Mouse (Mus musculus) MEL (cell line): ENCODE measurements around the gene Olfr721-ps1. TPM values are rescaled to one million over a fixed set of nuclear protein-coding genes. Genes with fewer than 3 reads are reported as not detected.

ENCODE experiments used
- DNase-seq: peaks from one replicate; pipeline ENCODE4 v3.0.0; 2011; ENCODE audit warnings: low read depth, low spot score
- H3K27ac ChIP-seq: 2 replicates; pipeline ENCODE4 v1.5.1; 2012; ENCODE audit warnings: low read depth, mild to moderate bottlenecking, control low read depth, low read length, moderate library complexity; ENCODE audit not compliant: control insufficient read depth
- H3K27me3 ChIP-seq, 2 experiments: fragments of 150-350 bp in 1 of 2; sonication (generic) in 1 of 2; 2 replicates each; pipeline ENCODE4 v1.6.1; 2012; ENCODE audit warnings: low read length in 2 of 2, mild to moderate bottlenecking in 2 of 2, improper control_type of control experiment in 1 of 2, moderate library complexity in 1 of 2; ENCODE audit not compliant: insufficient read depth in 2 of 2, control insufficient read depth in 1 of 2
- H3K36me3 ChIP-seq, 2 experiments: 2 replicates each; pipeline ENCODE4 v1.6.1; 2012 to 2014; ENCODE audit warnings: low read length in 2 of 2, improper control_type of control experiment in 1 of 2, inconsistent platforms in 1 of 2, mild to moderate bottlenecking in 1 of 2; ENCODE audit not compliant: insufficient read depth in 2 of 2, control insufficient read depth in 1 of 2
- H3K4me1 ChIP-seq, 2 experiments: fragments of 150-350 bp in 1 of 2; sonication (generic) in 1 of 2; 2 replicates each; pipeline ENCODE4 v1.6.1; 2012; ENCODE audit warnings: low read length in 2 of 2, improper control_type of control experiment in 1 of 2, mild to moderate bottlenecking in 1 of 2; ENCODE audit not compliant: insufficient read depth in 2 of 2, control insufficient read depth in 1 of 2
- H3K4me3 ChIP-seq, 2 experiments: fragments of 150-350 bp in 1 of 2; sonication (generic) in 1 of 2; 2 replicates each; pipeline ENCODE4 v1.5.1; 2012; ENCODE audit warnings: low read depth in 2 of 2, low read length in 2 of 2, mild to moderate bottlenecking in 2 of 2, moderate library complexity in 2 of 2, control low read depth in 1 of 2, improper control_type of control experiment in 1 of 2; ENCODE audit not compliant: control insufficient read depth in 1 of 2, insufficient read depth in 1 of 2
- H3K79me2 ChIP-seq: 2 replicates; pipeline ENCODE4 v1.6.1; 2012; ENCODE audit warnings: mild to moderate bottlenecking, low read length, moderate library complexity; ENCODE audit not compliant: control insufficient read depth, poor library complexity, insufficient read depth
- H3K9ac ChIP-seq: 2 replicates; pipeline ENCODE4 v1.6.1; 2012; ENCODE audit warnings: low read depth, mild to moderate bottlenecking, control low read depth, low read length, moderate library complexity; ENCODE audit not compliant: control insufficient read depth, poor library complexity, severe bottlenecking
- H3K9me3 ChIP-seq: fragments of 150-350 bp; sonication (generic); replicated peaks from 2 replicates; pipeline ENCODE4 v1.6.1; 2012; ENCODE audit warnings: mild to moderate bottlenecking, low read length, improper control_type of control experiment, moderate library complexity; ENCODE audit not compliant: insufficient read depth
- CTCF ChIP-seq, 3 experiments: IDR thresholded peaks in 2 of 3; conservative IDR thresholded peaks in 1 of 3; 2 replicates each; pipeline ENCODE4 v1.5.1; 2011 to 2012; ENCODE audit warnings: low read length in 3 of 3, low read depth in 2 of 3, mild to moderate bottlenecking in 2 of 3, improper control_type of control experiment in 1 of 3, inconsistent platforms in 1 of 3, mixed read lengths in 1 of 3, moderate library complexity in 1 of 3; ENCODE audit not compliant: control insufficient read depth in 1 of 3, insufficient read depth in 1 of 3, poor library complexity in 1 of 3, severe bottlenecking in 1 of 3
- ELF1 ChIP-seq: IDR thresholded peaks from 2 replicates; pipeline ENCODE4 v1.6.1; 2014; ENCODE audit warnings: low read depth, mild to moderate bottlenecking, inconsistent platforms, low read length, improper control_type of control experiment, moderate library complexity
- ETS1 ChIP-seq: IDR thresholded peaks from 2 replicates; pipeline ENCODE4 v1.6.1; 2012; ENCODE audit warnings: low read depth, mild to moderate bottlenecking, inconsistent platforms, low read length, improper control_type of control experiment, moderate library complexity
- GATA1 ChIP-seq: IDR thresholded peaks from 2 replicates; pipeline ENCODE4 v1.6.1; 2011; ENCODE audit warnings: low read depth, low read length, improper control_type of control experiment
- KAT2A ChIP-seq: conservative IDR thresholded peaks from 2 replicates; pipeline ENCODE4 v1.6.1; 2012; ENCODE audit warnings: low read depth, low read length, improper control_type of control experiment, inconsistent platforms
- MAZ ChIP-seq: IDR thresholded peaks from 2 replicates; pipeline ENCODE4 v1.6.1; 2012; ENCODE audit warnings: low read depth, mild to moderate bottlenecking, inconsistent platforms, low read length, improper control_type of control experiment
- MEF2A ChIP-seq: IDR thresholded peaks from 2 replicates; pipeline ENCODE4 v1.6.1; 2014; ENCODE audit warnings: low read depth, mild to moderate bottlenecking, inconsistent platforms, low read length, improper control_type of control experiment; ENCODE audit not compliant: poor library complexity, insufficient replicate concordance, severe bottlenecking; ENCODE audit errors: extremely low read depth
- MXI1 ChIP-seq: IDR thresholded peaks from 2 replicates; pipeline ENCODE4 v1.6.1; 2011; ENCODE audit warnings: mild to moderate bottlenecking, low read depth, low read length, improper control_type of control experiment
- NELFE ChIP-seq: IDR thresholded peaks from 2 replicates; pipeline ENCODE4 v1.6.1; 2011; ENCODE audit warnings: low read depth, low read length, improper control_type of control experiment
- POLR2A ChIP-seq, 2 experiments: IDR thresholded peaks; 2 replicates each; pipeline ENCODE4 v1.6.1; 2011 to 2012; ENCODE audit warnings: low read length in 2 of 2, mild to moderate bottlenecking in 2 of 2, control low read depth in 1 of 2, improper control_type of control experiment in 1 of 2, low read depth in 1 of 2, moderate library complexity in 1 of 2; ENCODE audit not compliant: control insufficient read depth in 1 of 2, insufficient read depth in 1 of 2, poor library complexity in 1 of 2
- POLR2AphosphoS5 ChIP-seq: IDR thresholded peaks from 2 replicates; pipeline ENCODE4 v1.6.1; 2012; ENCODE audit warnings: low read depth, borderline replicate concordance, mild to moderate bottlenecking, inconsistent platforms, low read length, moderate library complexity, mixed read lengths
- RCOR1 ChIP-seq: IDR thresholded peaks from 2 replicates; pipeline ENCODE4 v1.6.1; 2012; ENCODE audit warnings: low read depth, mild to moderate bottlenecking, inconsistent platforms, low read length, improper control_type of control experiment
- TBP ChIP-seq: IDR thresholded peaks from 2 replicates; pipeline ENCODE4 v1.8.0; 2011; ENCODE audit warnings: low read depth, low read length, improper control_type of control experiment
- USF1 ChIP-seq: IDR thresholded peaks from 2 replicates; pipeline ENCODE4 v1.6.1; 2014; ENCODE audit warnings: low read depth, mild to moderate bottlenecking, inconsistent platforms, low read length, improper control_type of control experiment, moderate library complexity
- USF2 ChIP-seq, 2 experiments: IDR thresholded peaks; 2 replicates each; pipeline ENCODE4 v1.6.1; 2011 to 2012; ENCODE audit warnings: improper control_type of control experiment in 2 of 2, low read length in 2 of 2, borderline replicate concordance in 1 of 2, inconsistent platforms in 1 of 2, low read depth in 1 of 2, mild to moderate bottlenecking in 1 of 2; ENCODE audit not compliant: insufficient read depth in 1 of 2
- ZKSCAN1 ChIP-seq: IDR thresholded peaks from 2 replicates; pipeline ENCODE4 v1.6.1; 2012; ENCODE audit warnings: low read depth, mild to moderate bottlenecking, inconsistent platforms, low read length, improper control_type of control experiment, moderate library complexity
- ZMIZ1 ChIP-seq: IDR thresholded peaks from 2 replicates; pipeline ENCODE4 v1.6.1; 2012; ENCODE audit warnings: low read depth, mild to moderate bottlenecking, inconsistent platforms, low read length, improper control_type of control experiment, moderate library complexity
- ZNF384 ChIP-seq: IDR thresholded peaks from 2 replicates; pipeline ENCODE4 v1.6.1; 2012; ENCODE audit warnings: low read depth, mild to moderate bottlenecking, inconsistent platforms, low read length, improper control_type of control experiment
- polyA plus RNA-seq, 2 experiments: library from polyadenylated mRNA; stranded (reverse) in 1 of 2; unstranded in 1 of 2; fragments of >175 nt in 1 of 2; fragments of >200 nt in 1 of 2; gene quantifications; 2 replicates each; pipeline versions ENCODE4 v1.2.1 to v1.2.4; 2012; ENCODE audit warnings: low replicate concordance in 2 of 2, low read depth in 1 of 2; ENCODE audit not compliant: insufficient read length in 2 of 2, insufficient read depth in 1 of 2, missing spikeins in 1 of 2
- total RNA-seq: library from RNA; depleted of rRNA; stranded (reverse); fragments of 300-350 nt; gene quantifications from 2 replicates; pipeline ENCODE4 v1.2.3, GENCODE M21; 2012

Olfr721-ps1 gene
- total and polyA plus RNA-seq, 3 experiments, result not detected

DNA sequence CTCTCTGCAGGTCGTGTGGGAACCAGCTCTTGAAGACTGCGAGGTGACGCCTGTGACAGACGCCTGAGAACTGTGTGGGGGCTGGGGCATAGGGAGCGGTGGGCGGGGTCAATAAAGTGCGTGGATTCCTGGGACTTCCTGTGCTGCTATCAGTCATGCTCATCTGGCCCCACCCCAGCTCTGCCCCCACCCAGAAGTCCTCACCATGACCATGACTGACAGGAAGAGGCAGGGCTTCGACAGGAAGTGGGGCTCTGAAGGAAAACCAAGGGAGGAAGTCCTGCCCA is 45.8 kb upstream of the Olfr721-ps1 start:
- Histone ChIP-seq H3K4me1 (no peaks in the 10 kb centered on the region), H3K36me3 (no peaks in the 10 kb centered on the region), H3K9ac (no peak overlapping the region), H3K9me3 (no peaks in the 10 kb centered on the region; the same call in 1 of the 2 replicates), H3K27ac (no peak overlapping the region), H3K27me3 (no peaks in the 10 kb centered on the region), H3K79me2 (no peaks in the 10 kb centered on the region), H3K4me3 (no peak overlapping the region)
- no peak for DNase-seq
- TF ChIP-seq TBP (no peak), MAZ (no peak), USF2 (IDR thresholded peaks at IDR 0.05; ENCODE audit: borderline replicate concordance in 1 of 2, insufficient read depth in 1 of 2, low read depth in 1 of 2, low read length in 2 of 2) (no peak), ZKSCAN1 (no peak), KAT2A (no peak), ELF1 (no peak), ETS1 (no peak), ZNF384 (no peak), RCOR1 (no peak), NELFE (no peak), CTCF (IDR thresholded peaks at IDR 0.05 in 2 of 3, conservative IDR thresholded peaks at IDR 0.05 in 1 of 3; ENCODE audit: control insufficient read depth in 1 of 3, insufficient read depth in 1 of 3, low read depth in 2 of 3, low read length in 3 of 3, poor library complexity in 1 of 3, severe bottlenecking in 1 of 3) (no peak), MEF2A (no peak)

DNA sequence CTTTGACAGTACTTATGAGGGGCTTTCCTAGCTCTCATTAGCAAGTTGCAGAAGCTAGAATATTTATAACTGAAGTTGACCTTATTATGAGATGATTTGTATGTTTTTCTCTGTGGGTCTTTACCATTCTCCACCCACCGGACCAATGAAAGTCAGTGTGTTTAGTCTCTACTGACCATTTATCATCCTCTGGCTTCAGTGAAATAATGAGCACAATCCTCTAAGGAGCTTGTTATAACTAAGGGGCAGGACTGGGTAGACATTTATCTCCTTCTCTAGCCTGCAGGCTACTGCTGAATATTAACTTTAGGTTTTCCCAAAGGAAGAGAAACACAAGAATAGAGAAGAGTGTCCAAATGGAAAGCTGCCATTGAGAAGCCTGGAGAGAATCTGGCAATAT is 5.6 kb upstream of the Olfr721-ps1 start:
- no peak for TF ChIP-seq USF1
- TF ChIP-seq POLR2AphosphoS5, result no peak
- no peak for TF ChIP-seq MXI1
- no peak for TF ChIP-seq ZNF384
- no peak for TF ChIP-seq GATA1
- no peak for TF ChIP-seq POLR2A (IDR thresholded peaks at IDR 0.05; ENCODE audit: control insufficient read depth in 1 of 2, insufficient read depth in 1 of 2, low read depth in 1 of 2, low read length in 2 of 2, poor library complexity in 1 of 2)
- TF ChIP-seq CTCF (IDR thresholded peaks at IDR 0.05 in 2 of 3, conservative IDR thresholded peaks at IDR 0.05 in 1 of 3; ENCODE audit: control insufficient read depth in 1 of 3, insufficient read depth in 1 of 3, low read depth in 2 of 3, low read length in 3 of 3, poor library complexity in 1 of 3, severe bottlenecking in 1 of 3), result no peak
- no peak for TF ChIP-seq KAT2A
- no peak for TF ChIP-seq USF2 (IDR thresholded peaks at IDR 0.05; ENCODE audit: borderline replicate concordance in 1 of 2, insufficient read depth in 1 of 2, low read depth in 1 of 2, low read length in 2 of 2)
- no peak for TF ChIP-seq ZMIZ1
- H3K9ac ChIP-seq, result no peak overlapping the region
- no peaks in the 10 kb centered on the region for H3K36me3 ChIP-seq
- no peak overlapping the region for H3K27ac ChIP-seq
- no peaks in the 10 kb centered on the region for H3K27me3 ChIP-seq
- H3K4me1 ChIP-seq, result no peaks in the 10 kb centered on the region
- H3K4me3 ChIP-seq, result no peak overlapping the region
- H3K9me3 ChIP-seq, result no peaks in the 10 kb centered on the region
- H3K79me2 ChIP-seq, result no peaks in the 10 kb centered on the region
- DNase-seq, result no peak
